Mouse (Mus musculus): ENCODE measurements around the gene Col13a1.

Col13a1 gene

DNA sequence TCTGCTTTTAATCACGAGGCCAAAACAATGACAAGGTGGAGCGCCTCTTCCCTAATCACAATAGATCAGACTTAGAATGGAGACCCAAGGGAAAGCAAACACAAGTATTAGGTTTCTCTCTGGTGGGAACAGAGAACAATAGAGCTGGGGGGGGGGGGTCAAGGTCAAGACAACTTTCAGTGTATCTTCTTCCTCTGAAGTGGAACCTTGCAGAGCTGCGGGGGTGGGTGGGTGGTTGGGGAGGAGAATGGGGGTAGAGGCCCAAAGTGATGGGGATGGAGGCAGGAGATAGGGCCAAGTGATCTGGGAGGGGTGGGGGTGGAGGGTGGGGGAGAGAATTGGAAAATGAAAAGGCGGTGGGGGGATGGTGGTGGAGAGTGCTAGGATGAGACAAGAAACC is 149.9 kb downstream of the Col13a1 start:
- peak; percentile 96 for DNase-seq (ENCODE audit: low read depth, low spot score)

- DNase-seq (ENCODE audit: low read depth, low spot score) = peak; percentile 90
These were observed 150.7 kb downstream of the Col13a1 start for GRCm38 (mm10) chr10:61827950-61828936.

DNA sequence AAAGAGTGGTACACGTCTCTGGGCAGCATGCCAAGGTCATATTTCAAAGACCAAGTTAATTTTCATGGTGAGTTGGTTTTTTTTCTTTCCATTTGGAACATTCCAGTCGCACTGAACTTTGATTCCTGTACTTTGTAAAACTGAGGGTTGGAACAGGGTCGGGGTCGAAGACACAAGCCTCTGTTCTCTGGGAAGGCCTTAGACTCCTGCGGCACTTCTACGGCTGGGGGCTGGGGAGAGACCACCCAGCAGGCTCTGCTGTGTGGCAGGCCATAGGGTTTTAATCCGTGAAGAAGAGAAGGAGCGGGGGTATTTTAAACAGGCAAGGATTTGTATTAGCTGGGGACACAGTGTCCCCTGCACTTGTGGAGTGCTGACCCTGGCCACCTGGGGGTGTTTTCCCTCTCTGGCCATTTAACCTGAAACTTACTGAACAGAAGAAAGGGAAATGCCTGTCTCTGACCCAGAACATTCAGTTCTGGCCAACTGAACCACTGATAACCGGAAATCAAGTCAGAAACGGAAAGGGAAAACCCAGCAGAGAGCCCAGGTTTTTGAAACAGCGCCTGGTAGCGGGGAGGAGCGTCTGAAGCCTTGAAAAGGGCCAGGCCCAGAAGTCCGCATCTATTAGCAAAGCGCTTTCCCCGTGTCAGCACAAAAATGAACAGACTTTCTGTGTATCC is 152.0 kb downstream of the Col13a1 start:
- no peak for DNase-seq (ENCODE audit: low read depth, low spot score)

GRCm38 (mm10) chr10:61825979-61826752 is 152.7 kb downstream of the Col13a1 start:
- DNase-seq (ENCODE audit: low read depth, low spot score) = no peak

GRCm38 (mm10) chr10:61825536-61825935 is 153.4 kb downstream of the Col13a1 start:
- DNase-seq (ENCODE audit: low read depth, low spot score) = no peak

- no peak for DNase-seq (ENCODE audit: low read depth, low spot score)
These were observed 155.2 kb downstream of the Col13a1 start for GRCm38 (mm10) chr10:61823731-61824115.

- peak; percentile 63 for DNase-seq (ENCODE audit: low read depth, low spot score)
These were observed 155.8 kb downstream of the Col13a1 start for GRCm38 (mm10) chr10:61822968-61823730.

- peak; percentile 87 for DNase-seq (ENCODE audit: low read depth, low spot score)
These were observed 158.9 kb downstream of the Col13a1 start for GRCm38 (mm10) chr10:61820050-61820449.

GRCm38 (mm10) chr10:61811987-61812386 is 166.9 kb downstream of the Col13a1 start:
- DNase-seq (ENCODE audit: low read depth, low spot score) = no peak

DNA sequence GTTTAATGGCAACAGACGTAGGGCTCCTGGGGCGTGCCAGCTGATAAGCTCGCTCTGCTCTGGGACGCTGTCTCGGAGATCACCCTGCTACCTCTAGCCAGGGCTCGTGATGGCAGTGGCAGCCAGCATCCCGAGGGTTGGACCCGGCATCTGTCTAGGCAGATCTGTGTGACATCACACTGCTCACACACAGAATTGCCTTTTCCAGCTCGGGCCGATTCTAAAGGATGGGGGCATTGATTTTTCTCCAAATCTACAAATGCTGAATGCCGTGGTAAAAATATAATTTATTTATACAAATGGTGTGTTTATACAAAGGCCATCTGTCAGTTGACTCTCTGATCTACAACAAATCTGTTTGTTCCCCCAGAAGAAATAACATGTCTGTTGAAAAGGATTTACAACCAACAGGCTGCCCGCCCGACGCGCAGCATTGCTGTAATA is 180.8 kb downstream of the Col13a1 start:
- DNase-seq (ENCODE audit: low read depth, low spot score) = no peak

- DNase-seq (ENCODE audit: low read depth, low spot score) = no peak
These were observed 183.4 kb downstream of the Col13a1 start for GRCm38 (mm10) chr10:61795458-61795857.

GRCm38 (mm10) chr10:61794971-61795370 is 183.9 kb downstream of the Col13a1 start:
- DNase-seq (ENCODE audit: low read depth, low spot score) = peak; percentile 43

GRCm38 (mm10) chr10:61793015-61793414 is 185.9 kb downstream of the Col13a1 start:
- peak; percentile 78 for DNase-seq (ENCODE audit: low read depth, low spot score)

GRCm38 (mm10) chr10:61788499-61788898 is 190.4 kb downstream of the Col13a1 start:
- DNase-seq (ENCODE audit: low read depth, low spot score) = no peak
